Mouse (Mus musculus) testis, adult 2 months (tissue): ENCODE results near the gene Mid1.
"Not testable (repeated sequence)": the region's sequence is repeated elsewhere in the genome, so short reads cannot be mapped to it uniquely, and the experiment has no call there.

ENCODE experiments used
- CTCF ChIP-seq: fragments of 200-500 bp; IDR thresholded peaks from 2 replicates; pipeline ENCODE4 v1.5.1; 2012; ENCODE audit warnings: low read depth, mild to moderate bottlenecking, inconsistent platforms, low read length, moderate library complexity; ENCODE audit not compliant: control insufficient read depth, insufficient read depth, insufficient replicate concordance
- POLR2A ChIP-seq: fragments of 200-500 bp; IDR thresholded peaks from 2 replicates; pipeline ENCODE4 v1.6.1; 2012; ENCODE audit warnings: low read depth, mild to moderate bottlenecking, inconsistent platforms, low read length, moderate library complexity; ENCODE audit not compliant: control insufficient read depth

DNA sequence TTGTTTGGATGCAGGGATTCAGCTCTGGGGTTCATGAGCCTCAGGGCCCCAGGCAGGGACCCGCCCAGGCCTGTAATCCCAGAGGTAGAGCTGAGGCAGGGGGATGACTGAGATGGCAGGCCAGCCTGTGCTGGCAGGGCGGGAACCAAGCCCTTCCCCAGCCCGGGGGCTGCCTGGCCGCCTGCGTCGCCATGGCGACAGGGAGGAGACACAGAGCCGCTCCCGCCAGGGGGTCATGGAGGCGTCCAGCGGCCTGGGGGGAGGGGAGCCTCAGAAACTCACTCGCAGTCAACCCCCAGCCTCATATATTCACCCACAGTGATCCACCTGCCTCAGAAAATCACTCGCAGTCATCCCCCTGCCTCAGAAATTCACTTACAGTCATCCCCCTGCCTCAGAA is 320.2 kb downstream of the Mid1 start:
- not testable (repeated sequence) for TF ChIP-seq POLR2A, CTCF
